Comparison of ENCODE assay signal across 8 mouse cellular contexts in genomic region chr3:145118254-145119001, GRCm38 (mm10). TPM values are rescaled to one million over a fixed set of nuclear protein-coding genes. Genes with fewer than 3 reads are reported as not detected.
A peak's percentile ranks its signal among the peaks of the same experiment; 100 is the strongest.
DNase-seq lines count a peak whose midpoint lies in the region; ATAC-seq lines count a peak whose summit lies in the region.

Gene Odf2l (plus strand): TSS chr3:145118588.

- peak within 1 kb of the TSS; percentile 79 for H3K4me2 ChIP-seq in heart, embryonic 13.5 days
- H3K4me2 ChIP-seq in liver, embryonic 12.5 days = peak within 1 kb of the TSS; percentile 77
- peak within 1 kb of the TSS; percentile 72 for H3K4me2 ChIP-seq in stomach, embryonic 15.5 days

- peak within 1 kb of the TSS; percentile 98 for H3K27ac ChIP-seq in heart, embryonic 13.5 days (replicated peaks)
- H3K27ac ChIP-seq in liver, embryonic 12.5 days = peak within 1 kb of the TSS; percentile 90
- peak within 1 kb of the TSS; percentile 99 for H3K27ac ChIP-seq in stomach, embryonic 15.5 days

- under 1% methylated on average over 57 of the region's 57 CpGs for WGBS in heart, embryonic 13.5 days
- WGBS in liver, embryonic 12.5 days (ENCODE audit: insufficient replicate concordance) = 1% methylated on average over 57 of the region's 57 CpGs
- whole genome bisulfite sequencing in stomach, embryonic 15.5 days = under 1% methylated on average over 57 of the region's 57 CpGs

- no peaks in the 10 kb centered on the region for H3K9me3 ChIP-seq in heart, embryonic 13.5 days
- no peaks in the 10 kb centered on the region for H3K9me3 ChIP-seq in liver, embryonic 12.5 days (replicated peaks)
- H3K9me3 ChIP-seq in stomach, embryonic 15.5 days = no peaks in the 10 kb centered on the region

- peak; percentile 97 for DNase-seq in CD4-positive helper T cell, adult 2 months (ENCODE audit: low read depth, low spot score)
- peak; percentile 95 for DNase-seq in brain, embryonic 18.5 days (ENCODE audit: low read depth, low spot score)
- peak; percentile 99 for DNase-seq in kidney, postnatal 10 days
- peak; percentile 96 to 97 for DNase-seq in natural killer cell, adult 2 months (ENCODE audit: low spot score in 2 of 2)

- H3K4me1 ChIP-seq in heart, embryonic 13.5 days = peaks cover 19% of the 10 kb centered on the region
- peaks cover 27% of the 10 kb centered on the region for H3K4me1 ChIP-seq in liver, embryonic 12.5 days
- H3K4me1 ChIP-seq in stomach, embryonic 15.5 days = peaks cover 5% of the 10 kb centered on the region; the same call in 1 of the 2 replicates

- no peaks in the 10 kb centered on the region for H3K36me3 ChIP-seq in heart, embryonic 13.5 days
- no peaks in the 10 kb centered on the region for H3K36me3 ChIP-seq in liver, embryonic 12.5 days
- H3K36me3 ChIP-seq in stomach, embryonic 15.5 days = no peaks in the 10 kb centered on the region

- H3K4me3 ChIP-seq in heart, embryonic 13.5 days = peak within 1 kb of the TSS; percentile 87
- H3K4me3 ChIP-seq in liver, embryonic 12.5 days = peak within 1 kb of the TSS; percentile 80
- peak within 1 kb of the TSS; percentile 91 for H3K4me3 ChIP-seq in stomach, embryonic 15.5 days (replicated peaks)

- H3K9ac ChIP-seq in heart, embryonic 13.5 days = peak within 1 kb of the TSS; percentile 93
- peak within 1 kb of the TSS; percentile 81 for H3K9ac ChIP-seq in liver, embryonic 12.5 days
- peak within 1 kb of the TSS; percentile 81 for H3K9ac ChIP-seq in stomach, embryonic 15.5 days

- no peaks in the 10 kb centered on the region for H3K27me3 ChIP-seq in heart, embryonic 13.5 days (replicated peaks)
- H3K27me3 ChIP-seq in liver, embryonic 12.5 days (replicated peaks) = no peaks in the 10 kb centered on the region
- no peaks in the 10 kb centered on the region for H3K27me3 ChIP-seq in stomach, embryonic 15.5 days (replicated peaks)

- peak; percentile 99 for ATAC-seq in erythroid progenitor cell, adult 5-6 weeks (replicated peaks; ENCODE audit: low FRiP score, poor library complexity, severe bottlenecking)
- ATAC-seq in heart, embryonic 13.5 days (ENCODE audit: extremely low read depth, insufficient number of reproducible peaks, low FRiP score, low TSS enrichment) = peak; percentile 94
- peak; percentile 96 for ATAC-seq in liver, embryonic 12.5 days
- ATAC-seq in stomach, embryonic 15.5 days (ENCODE audit: insufficient read depth, low FRiP score, low read depth) = peak; percentile 98

RNA-seq across cellular contexts. Expression of gene Odf2l, which starts in this region (rescaled TPM):
- total RNA-seq in erythroid progenitor cell, adult 5-6 weeks (2015; ENCODE audit: low replicate concordance) = 25.6 and 33.1 TPM in 2 replicates
- total RNA-seq in erythroid progenitor cell, adult 5-6 weeks (2017; ENCODE audit: low replicate concordance) = 29.3 and 33.0 TPM in 2 replicates
- polyA plus RNA-seq in heart, embryonic 13.5 days (2015; fragmentation: Nextera tagmentation; extraction: Ambion mirVana) = 10.0 and 11.4 TPM in 2 replicates
- polyA plus RNA-seq in liver, embryonic 12.5 days (2016; fragmentation: Nextera tagmentation; extraction: Ambion mirVana) = 8.3 and 9.5 TPM in 2 replicates
- polyA plus RNA-seq in stomach, embryonic 15.5 days (2015; fragmentation: Nextera tagmentation; extraction: Ambion mirVana) = 16.2 and 17.4 TPM in 2 replicates

Comparison
In these comparisons a context has a peak if more than half of its experiments do, and no peak if none do; other contexts are left out.
1. Peak in every context shown above with its lines: DNase-seq, ATAC-seq, H3K4me3 ChIP-seq and H3K27ac ChIP-seq.